Mouse (Mus musculus) spleen, postnatal 36 days (tissue): ENCODE measurements around the gene Lpcat1.

Experiments
- DNase-seq, 2 experiments: peaks; one replicate each; pipeline ENCODE4 v3.0.0; 2022; ENCODE audit warnings: low spot score in 2 of 2, mixed read lengths in 1 of 2

Lpcat1 gene

GRCm38 (mm10) chr13:73535287-73535686, 68.3 kb downstream of the Lpcat1 start:
- DNase-seq = no peak

- DNase-seq = peak; percentile 15 to 24
Measured at GRCm38 (mm10) chr13:73536403-73536821, 69.4 kb downstream of the Lpcat1 start, which contains the start of gene Slc6a3. TSS of gene Slc6a3 (plus strand) at chr13:73536747.

GRCm38 (mm10) chr13:73536824-73537223, 69.8 kb downstream of the Lpcat1 start:
- no peak for DNase-seq

- DNase-seq = no peak
Measured at GRCm38 (mm10) chr13:73564201-73564600, 97.2 kb downstream of the Lpcat1 start.
